Mouse (Mus musculus) midbrain, embryonic 14.5 days (tissue): ENCODE results near the gene Pitpnm2. TPM values are rescaled to one million over a fixed set of nuclear protein-coding genes. Genes with fewer than 3 reads are reported as not detected.

Experiments
- ATAC-seq: fragments of 200-750 bp; cut with Nextera tagmentation; 2 replicates; pipeline ENCODE4 v1.8.0; 2017; ENCODE audit warnings: moderate number of reproducible peaks, moderate library complexity; ENCODE audit not compliant: low FRiP score, low TSS enrichment
- DNase-seq: peaks from one replicate; pipeline ENCODE4 v3.0.0-alpha.2; 2015
- H3K27ac ChIP-seq: fragments of 300-500 bp; sonication (generic); replicated peaks from 2 replicates; pipeline ENCODE4 v1.5.1; 2014; ENCODE audit warnings: mild to moderate bottlenecking, low read depth, low read length, moderate library complexity
- H3K27me3 ChIP-seq: fragments of 300-500 bp; sonication (generic); 2 replicates; pipeline ENCODE4 v1.6.1; 2014; ENCODE audit warnings: low read length, control low read depth, mixed read lengths; ENCODE audit not compliant: control insufficient read depth, insufficient read depth
- H3K36me3 ChIP-seq: fragments of 300-500 bp; sonication (generic); 2 replicates; pipeline ENCODE4 v1.6.1; 2014; ENCODE audit warnings: low read length, control low read depth; ENCODE audit not compliant: control insufficient read depth, insufficient read depth
- H3K4me1 ChIP-seq: fragments of 300-500 bp; sonication (generic); 2 replicates; pipeline ENCODE4 v1.6.1; 2014; ENCODE audit warnings: mild to moderate bottlenecking, antibody characterized with exemption, low read length, control low read depth; ENCODE audit not compliant: control insufficient read depth, insufficient read depth
- H3K4me2 ChIP-seq: fragments of 300-500 bp; sonication (generic); 2 replicates; pipeline ENCODE4 v1.6.1; 2014; ENCODE audit warnings: mild to moderate bottlenecking, low read length, moderate library complexity
- H3K4me3 ChIP-seq: fragments of 300-500 bp; sonication (generic); replicated peaks from 2 replicates; pipeline ENCODE4 v1.5.1; 2014; ENCODE audit warnings: low read depth, low read length
- H3K9ac ChIP-seq: fragments of 300-500 bp; sonication (generic); replicated peaks from 2 replicates; pipeline ENCODE4 v1.6.1; 2014; ENCODE audit warnings: mild to moderate bottlenecking, low read length, moderate library complexity
- H3K9me3 ChIP-seq: fragments of 300-500 bp; sonication (generic); 2 replicates; pipeline ENCODE4 v1.6.1; 2016; ENCODE audit warnings: low read length, control low read depth, mixed read lengths; ENCODE audit not compliant: control insufficient read depth
- WGBS: fragments of 180-500 bp; shearing (Covaris S2); extraction: QIAGEN DNeasy Blood & Tissue Kit; methylation state at CpG from one replicate; pipeline ENCODE4 v1.1.7; 2014; 5-methylcytosine and 5-hydroxymethylcytosine counted together
- polyA plus RNA-seq: library from polyadenylated mRNA; unstranded; fragments of >200 nt; fragmentation: Nextera tagmentation; extraction: Ambion mirVana; gene quantifications from 2 replicates; pipeline ENCODE4 v1.2.1, GENCODE M21; 2014

Pitpnm2 gene
- polyA plus RNA-seq, 1 experiment from 2014 or later: 11.6 TPM

- no peak for DNase-seq
- H3K9me3 ChIP-seq: no peaks in the 10 kb centered on the region
These were observed 6.2 kb downstream of the Pitpnm2 start for GRCm38 (mm10) chr5:124243236-124243901.

GRCm38 (mm10) chr5:124241686-124242444 is 7.7 kb downstream of the Pitpnm2 start:
- peak overlapping the region; percentile 62 for H3K27ac ChIP-seq
- peaks cover 21% of the 10 kb centered on the region for H3K4me1 ChIP-seq
- H3K4me2 ChIP-seq: peak overlapping the region; percentile 36; the same call in 1 of the 2 replicates
- no peak overlapping the region for H3K9ac ChIP-seq
- 39% methylated on average over 10 of the region's 10 CpGs for WGBS
- H3K27me3 ChIP-seq: no peaks in the 10 kb centered on the region
- no peaks in the 10 kb centered on the region for H3K9me3 ChIP-seq
- ATAC-seq (no peak), DNase-seq (no peak)
- 0 out of 2 replicates have a peak, but pooled peaks cover 8% of the 10 kb centered on the region for H3K36me3 ChIP-seq
- no peak overlapping the region for H3K4me3 ChIP-seq

More at GRCm38 (mm10) chr5:124243236-124243901, 6.2 kb downstream of the Pitpnm2 start:
- peaks cover 28% of the 10 kb centered on the region for H3K4me1 ChIP-seq
- H3K9ac ChIP-seq: no peak overlapping the region
- H3K27ac ChIP-seq: no peak overlapping the region
- 90% methylated on average over 9 of the region's 9 CpGs for WGBS
- H3K4me3 ChIP-seq: no peak overlapping the region
- no peaks in the 10 kb centered on the region for H3K27me3 ChIP-seq
- H3K36me3 ChIP-seq: 0 out of 2 replicates have a peak, but pooled peaks cover 8% of the 10 kb centered on the region
- H3K4me2 ChIP-seq: no peak overlapping the region
- ATAC-seq: no peak

- H3K9me3 ChIP-seq: no peaks in the 10 kb centered on the region
- no peak overlapping the region for H3K4me3 ChIP-seq
- H3K4me1 ChIP-seq: peaks cover 21% of the 10 kb centered on the region
- 0 out of 2 replicates have a peak overlapping the region, but pooled peaks have one; percentile 16 for H3K9ac ChIP-seq
- H3K27me3 ChIP-seq: no peaks in the 10 kb centered on the region
- no peak for ATAC-seq
- DNase-seq: peak; percentile 66
- H3K27ac ChIP-seq: peak overlapping the region; percentile 62
- peak overlapping the region; percentile 36 for H3K4me2 ChIP-seq
- H3K36me3 ChIP-seq: 0 out of 2 replicates have a peak, but pooled peaks cover 8% of the 10 kb centered on the region
- WGBS: 34% methylated on average over 22 of the region's 22 CpGs
These were observed 8.5 kb downstream of the Pitpnm2 start for GRCm38 (mm10) chr5:124240841-124241685.

- peaks cover 8% of the 10 kb centered on the region for H3K4me1 ChIP-seq
- H3K36me3 ChIP-seq: no peaks in the 10 kb centered on the region
- ATAC-seq (no peak), DNase-seq (no peak)
- H3K27ac ChIP-seq: no peak overlapping the region
- H3K27me3 ChIP-seq: no peaks in the 10 kb centered on the region
- no peak overlapping the region for H3K4me2 ChIP-seq
- H3K9me3 ChIP-seq: no peaks in the 10 kb centered on the region
- WGBS: 89% methylated on average over 4 of the region's 4 CpGs
- H3K4me3 ChIP-seq: no peak overlapping the region
- H3K9ac ChIP-seq: no peak overlapping the region
These were observed 13.4 kb downstream of the Pitpnm2 start for GRCm38 (mm10) chr5:124236180-124236579.

GRCm38 (mm10) chr5:124234778-124235177 is 14.8 kb downstream of the Pitpnm2 start:
- H3K4me1 ChIP-seq: no peaks in the 10 kb centered on the region
- WGBS: 91% methylated on average over 6 of the region's 6 CpGs
- H3K27ac ChIP-seq: no peak overlapping the region
- no peak overlapping the region for H3K4me2 ChIP-seq
- H3K36me3 ChIP-seq: no peaks in the 10 kb centered on the region
- no peaks in the 10 kb centered on the region for H3K27me3 ChIP-seq
- H3K4me3 ChIP-seq: no peak overlapping the region
- no peaks in the 10 kb centered on the region for H3K9me3 ChIP-seq
- no peak for DNase-seq
- no peak for ATAC-seq
- H3K9ac ChIP-seq: no peak overlapping the region

GRCm38 (mm10) chr5:124233874-124234661 is 15.5 kb downstream of the Pitpnm2 start:
- Histone ChIP-seq H3K27me3 (no peaks in the 10 kb centered on the region), H3K4me2 (no peak overlapping the region), H3K4me3 (no peak overlapping the region), H3K9ac (no peak overlapping the region), H3K9me3 (no peaks in the 10 kb centered on the region), H3K27ac (no peak overlapping the region), H3K4me1 (no peaks in the 10 kb centered on the region), H3K36me3 (no peaks in the 10 kb centered on the region)
- WGBS: 56% methylated on average over 12 of the region's 12 CpGs
- no peak for DNase-seq
- no peak for ATAC-seq

GRCm38 (mm10) chr5:124233144-124233465 is 16.5 kb downstream of the Pitpnm2 start:
- ATAC-seq (no peak), DNase-seq (no peak)
- H3K4me1 ChIP-seq: no peaks in the 10 kb centered on the region
- no peak overlapping the region for H3K4me2 ChIP-seq
- H3K4me3 ChIP-seq: no peak overlapping the region
- no peak overlapping the region for H3K9ac ChIP-seq
- WGBS: 88% methylated on average over 8 of the region's 8 CpGs
- H3K36me3 ChIP-seq: no peaks in the 10 kb centered on the region
- no peak overlapping the region for H3K27ac ChIP-seq
- no peaks in the 10 kb centered on the region for H3K27me3 ChIP-seq
- H3K9me3 ChIP-seq: no peaks in the 10 kb centered on the region
